Mouse (Mus musculus): ENCODE results near the gene Nfkbil1. TPM values are rescaled to one million over a fixed set of nuclear protein-coding genes. Genes with fewer than 3 reads are reported as not detected.

Gene Nfkbil1
- polyA plus RNA-seq, 1 experiment from 2014 or later: 5.2 TPM

GRCm38 (mm10) chr17:35249451-35250197, 14.0 kb upstream of the Nfkbil1 start:
- peaks cover 11% of the 10 kb centered on the region for H3K4me1 ChIP-seq (ENCODE audit: control insufficient read depth, insufficient read depth, low read length)

GRCm38 (mm10) chr17:35248986-35249385, 13.4 kb upstream of the Nfkbil1 start:
- ATAC-seq: no peak
- H3K4me2 ChIP-seq (ENCODE audit: low read length): no peak overlapping the region
- peaks cover 100% of the 10 kb centered on the region for H3K36me3 ChIP-seq (ENCODE audit: control insufficient read depth, insufficient read depth, low read length)
- no peaks in the 10 kb centered on the region for H3K9me3 ChIP-seq (replicated peaks; ENCODE audit: control insufficient read depth, low read length)
- no peak overlapping the region for H3K27ac ChIP-seq (ENCODE audit: low read depth, low read length)
- 84% methylated on average over 14 of the region's 14 CpGs for WGBS
- H3K9ac ChIP-seq (ENCODE audit: low read length): no peak overlapping the region
- no peak for DNase-seq (ENCODE audit: low spot score)
- H3K4me1 ChIP-seq (ENCODE audit: control insufficient read depth, insufficient read depth, low read length): peaks cover 17% of the 10 kb centered on the region
- H3K4me3 ChIP-seq (ENCODE audit: low read depth, low read length): no peak overlapping the region
- H3K27me3 ChIP-seq (replicated peaks; ENCODE audit: control insufficient read depth, insufficient read depth, low read length): no peaks in the 10 kb centered on the region

More at GRCm38 (mm10) chr17:35249451-35250197, 14.0 kb upstream of the Nfkbil1 start:
- no peaks in the 10 kb centered on the region for H3K9me3 ChIP-seq (replicated peaks; ENCODE audit: control insufficient read depth, low read length)
- ATAC-seq (no peak), DNase-seq (ENCODE audit: low spot score) (no peak)
- peaks cover 100% of the 10 kb centered on the region for H3K36me3 ChIP-seq (ENCODE audit: control insufficient read depth, insufficient read depth, low read length)
- H3K9ac ChIP-seq (ENCODE audit: low read length): no peak overlapping the region
- H3K27ac ChIP-seq (ENCODE audit: low read depth, low read length): no peak overlapping the region
- WGBS: 90% methylated on average over 19 of the region's 19 CpGs
- no peaks in the 10 kb centered on the region for H3K27me3 ChIP-seq (replicated peaks; ENCODE audit: control insufficient read depth, insufficient read depth, low read length)
- no peak overlapping the region for H3K4me2 ChIP-seq (ENCODE audit: low read length)
- no peak overlapping the region for H3K4me3 ChIP-seq (ENCODE audit: low read depth, low read length)

GRCm38 (mm10) chr17:35247144-35247543, 11.6 kb upstream of the Nfkbil1 start:
- WGBS: 78% methylated on average over 7 of the region's 7 CpGs
- Histone ChIP-seq H3K27ac (ENCODE audit: low read depth, low read length) (no peak overlapping the region), H3K4me2 (ENCODE audit: low read length) (no peak overlapping the region), H3K36me3 (ENCODE audit: control insufficient read depth, insufficient read depth, low read length) (peaks cover 93% of the 10 kb centered on the region), H3K27me3 (replicated peaks; ENCODE audit: control insufficient read depth, insufficient read depth, low read length) (no peaks in the 10 kb centered on the region), H3K9me3 (replicated peaks; ENCODE audit: control insufficient read depth, low read length) (no peaks in the 10 kb centered on the region), H3K9ac (ENCODE audit: low read length) (no peak overlapping the region), H3K4me1 (ENCODE audit: control insufficient read depth, insufficient read depth, low read length) (peaks cover 23% of the 10 kb centered on the region), H3K4me3 (ENCODE audit: low read depth, low read length) (no peak overlapping the region)
- no peak for ATAC-seq
- DNase-seq (ENCODE audit: low spot score): no peak

GRCm38 (mm10) chr17:35245731-35246623, 10.4 kb upstream of the Nfkbil1 start:
- DNase-seq (ENCODE audit: low spot score): peak; percentile 59
- 80% methylated on average over 15 of the region's 15 CpGs for WGBS

GRCm38 (mm10) chr17:35244999-35245398, 9.4 kb upstream of the Nfkbil1 start:
- H3K27me3 ChIP-seq (replicated peaks; ENCODE audit: control insufficient read depth, insufficient read depth, low read length): no peaks in the 10 kb centered on the region
- H3K9ac ChIP-seq (ENCODE audit: low read length): peak overlapping the region; percentile 100
- H3K9me3 ChIP-seq (replicated peaks; ENCODE audit: control insufficient read depth, low read length): no peaks in the 10 kb centered on the region
- H3K36me3 ChIP-seq (ENCODE audit: control insufficient read depth, insufficient read depth, low read length): peaks cover 71% of the 10 kb centered on the region
- H3K4me1 ChIP-seq (ENCODE audit: control insufficient read depth, insufficient read depth, low read length): peaks cover 28% of the 10 kb centered on the region
- H3K4me2 ChIP-seq (ENCODE audit: low read length): peak overlapping the region; percentile 84
- ATAC-seq (no peak), DNase-seq (ENCODE audit: low spot score) (no peak)
- 0 out of 2 replicates have a peak overlapping the region, but pooled peaks have one; percentile 6 for H3K4me3 ChIP-seq (ENCODE audit: low read depth, low read length)
- no peak overlapping the region for H3K27ac ChIP-seq (ENCODE audit: low read depth, low read length)
- 77% methylated on average over 2 of the region's 2 CpGs for WGBS

More at GRCm38 (mm10) chr17:35245731-35246623, 10.4 kb upstream of the Nfkbil1 start:
- H3K27ac ChIP-seq (ENCODE audit: low read depth, low read length): no peak overlapping the region
- H3K4me2 ChIP-seq (ENCODE audit: low read length): peak overlapping the region; percentile 84; the same call in 1 of the 2 replicates
- H3K27me3 ChIP-seq (replicated peaks; ENCODE audit: control insufficient read depth, insufficient read depth, low read length): no peaks in the 10 kb centered on the region
- H3K36me3 ChIP-seq (ENCODE audit: control insufficient read depth, insufficient read depth, low read length): peaks cover 81% of the 10 kb centered on the region
- H3K9me3 ChIP-seq (replicated peaks; ENCODE audit: control insufficient read depth, low read length): no peaks in the 10 kb centered on the region
- ATAC-seq: no peak
- H3K4me1 ChIP-seq (ENCODE audit: control insufficient read depth, insufficient read depth, low read length): peaks cover 23% of the 10 kb centered on the region
- no peak overlapping the region for H3K4me3 ChIP-seq (ENCODE audit: low read depth, low read length)
- H3K9ac ChIP-seq (ENCODE audit: low read length): peak overlapping the region; percentile 32; the same call in 1 of the 2 replicates

- Histone ChIP-seq H3K36me3 (ENCODE audit: control insufficient read depth, insufficient read depth, low read length) (peaks cover 52% of the 10 kb centered on the region), H3K4me3 (ENCODE audit: low read depth, low read length) (peak overlapping the region; percentile 100), H3K9me3 (replicated peaks; ENCODE audit: control insufficient read depth, low read length) (no peaks in the 10 kb centered on the region), H3K27me3 (replicated peaks; ENCODE audit: control insufficient read depth, insufficient read depth, low read length) (no peaks in the 10 kb centered on the region), H3K4me2 (ENCODE audit: low read length) (peak overlapping the region; percentile 84), H3K9ac (ENCODE audit: low read length) (peak overlapping the region; percentile 100), H3K27ac (ENCODE audit: low read depth, low read length) (peak overlapping the region; percentile 98), H3K4me1 (ENCODE audit: control insufficient read depth, insufficient read depth, low read length) (peaks cover 28% of the 10 kb centered on the region)
- ATAC-seq (no peak), DNase-seq (ENCODE audit: low spot score) (peak; percentile 80)
- 2% methylated on average over 16 of the region's 16 CpGs for WGBS
These were observed 7.5 kb upstream of the Nfkbil1 start for GRCm38 (mm10) chr17:35243086-35243485.

GRCm38 (mm10) chr17:35242015-35242941, 6.7 kb upstream of the Nfkbil1 start:
- peak overlapping the region; percentile 100 for H3K4me3 ChIP-seq (ENCODE audit: low read depth, low read length)
- WGBS: under 1% methylated on average over 54 of the region's 55 CpGs
- peak overlapping the region; percentile 100 for H3K9ac ChIP-seq (ENCODE audit: low read length)
- peaks cover 44% of the 10 kb centered on the region for H3K36me3 ChIP-seq (ENCODE audit: control insufficient read depth, insufficient read depth, low read length)
- ATAC-seq: peak; percentile 28
- H3K4me1 ChIP-seq (ENCODE audit: control insufficient read depth, insufficient read depth, low read length): peaks cover 28% of the 10 kb centered on the region
- no peaks in the 10 kb centered on the region for H3K9me3 ChIP-seq (replicated peaks; ENCODE audit: control insufficient read depth, low read length)
- peak overlapping the region; percentile 84 for H3K4me2 ChIP-seq (ENCODE audit: low read length)
- H3K27me3 ChIP-seq (replicated peaks; ENCODE audit: control insufficient read depth, insufficient read depth, low read length): no peaks in the 10 kb centered on the region
- peak; percentile 72 for DNase-seq (ENCODE audit: low spot score)
- peak overlapping the region; percentile 98 for H3K27ac ChIP-seq (ENCODE audit: low read depth, low read length)
